Mouse (Mus musculus): ENCODE data around the gene Dpp6.

- no peak for TF ChIP-seq CTCF (IDR thresholded peaks at IDR 0.05; ENCODE audit: low read depth, low read length)
- TF ChIP-seq POLR2AphosphoS5 (IDR thresholded peaks at IDR 0.05; ENCODE audit: insufficient replicate concordance, low read depth, low read length): no peak
- TF ChIP-seq TAL1 (conservative IDR thresholded peaks at IDR 0.05; ENCODE audit: low read depth, low read length): no peak
- no peak for TF ChIP-seq GATA2 (IDR thresholded peaks at IDR 0.05; ENCODE audit: borderline replicate concordance, low read depth, low read length)
Measured at GRCm38 (mm10) chr5:27635941-27636340, 818.9 kb downstream of the Dpp6 start.

All from G1E (cell line).